8 mouse cellular contexts compared by ENCODE assay signal in the genomic region with DNA sequence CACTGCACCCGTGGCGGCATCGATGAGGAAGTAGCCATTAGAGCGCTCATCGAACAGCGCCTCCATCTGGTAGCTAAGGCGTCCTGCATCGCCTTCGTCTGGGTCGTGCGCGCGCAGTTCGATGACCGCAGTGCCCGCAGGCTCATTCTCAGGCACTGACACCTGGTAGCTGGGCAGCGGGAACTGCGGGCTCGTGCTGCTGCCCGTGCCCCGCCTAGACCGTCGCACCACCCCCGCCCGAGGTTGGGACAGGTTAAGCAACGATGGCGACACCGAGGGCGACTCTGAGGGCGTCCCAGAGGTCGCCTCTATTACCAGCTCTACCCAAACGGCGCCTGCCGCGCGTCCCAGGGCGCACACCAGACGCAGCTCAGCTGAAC. TPM values are rescaled to one million over a fixed set of nuclear protein-coding genes. Genes with fewer than 3 reads are reported as not detected.
DNase-seq lines count a peak whose midpoint lies in the region; ATAC-seq and TF ChIP-seq lines count a peak whose summit lies in the region.

No protein-coding gene starts in this region.

- H3K4me3 ChIP-seq in liver, adult 2 months (ENCODE audit: insufficient read depth, low read depth, low read length), result peak overlapping the region; percentile 8; the same call in 1 of the 2 replicates
- H3K4me3 ChIP-seq in embryonic facial prominence, embryonic 13.5 days, result peak overlapping the region; percentile 62
- H3K4me3 ChIP-seq in intestine, embryonic 14.5 days (ENCODE audit: low read depth, low read length), result peak overlapping the region; percentile 50
- H3K4me3 ChIP-seq in lung, adult 2 months (replicated peaks; ENCODE audit: extremely low read depth, low read depth, low read length), result peak overlapping the region; percentile 0
- H3K4me3 ChIP-seq in neural tube, embryonic 15.5 days (replicated peaks), result peak overlapping the region; percentile 49

- no peak for ATAC-seq in embryonic facial prominence, embryonic 13.5 days (ENCODE audit: insufficient number of reproducible peaks, insufficient read depth, low FRiP score, low TSS enrichment, low read depth)
- 0 out of 2 replicates have a peak, but pooled peaks have one; percentile 8 for ATAC-seq in intestine, embryonic 14.5 days (replicated peaks; ENCODE audit: low FRiP score, low TSS enrichment, low read depth)
- ATAC-seq in neural tube, embryonic 15.5 days (ENCODE audit: low FRiP score), result 0 out of 2 replicates have a peak, but pooled peaks have one; percentile 22
- ATAC-seq in erythroblast, adult 5-6 weeks (replicated peaks; ENCODE audit: low FRiP score, poor library complexity, severe bottlenecking), result no peak

- H3K27ac ChIP-seq in liver, adult 2 months (replicated peaks; ENCODE audit: insufficient read depth, low read depth, low read length), result no peak overlapping the region
- H3K27ac ChIP-seq in embryonic facial prominence, embryonic 13.5 days, result 0 out of 2 replicates have a peak overlapping the region, but pooled peaks have one; percentile 66
- H3K27ac ChIP-seq in intestine, embryonic 14.5 days (ENCODE audit: low read depth), result no peak overlapping the region
- peak overlapping the region; percentile 54 for H3K27ac ChIP-seq in neural tube, embryonic 15.5 days (replicated peaks)

- WGBS in liver, adult 2 months, result 6% methylated on average over 38 of the region's 38 CpGs
- WGBS in embryonic facial prominence, embryonic 13.5 days, result 1% methylated on average over 38 of the region's 38 CpGs
- under 1% methylated on average over 38 of the region's 38 CpGs for WGBS in intestine, embryonic 14.5 days
- WGBS in lung, adult 2 months, result 3% methylated on average over 38 of the region's 38 CpGs
- WGBS in neural tube, embryonic 15.5 days, result under 1% methylated on average over 38 of the region's 38 CpGs

- peak overlapping the region; percentile 88 for H3K4me2 ChIP-seq in embryonic facial prominence, embryonic 13.5 days
- peak overlapping the region; percentile 69 for H3K4me2 ChIP-seq in intestine, embryonic 14.5 days (ENCODE audit: low read length)
- H3K4me2 ChIP-seq in neural tube, embryonic 15.5 days, result peak overlapping the region; percentile 90

- peaks cover 18% of the 10 kb centered on the region for H3K27me3 ChIP-seq in liver, adult 2 months (ENCODE audit: control insufficient read depth, insufficient read depth, low read length)
- peaks cover 49% of the 10 kb centered on the region for H3K27me3 ChIP-seq in embryonic facial prominence, embryonic 13.5 days
- H3K27me3 ChIP-seq in intestine, embryonic 14.5 days (replicated peaks; ENCODE audit: control insufficient read depth, insufficient read depth, low read length), result peaks cover 38% of the 10 kb centered on the region
- H3K27me3 ChIP-seq in neural tube, embryonic 15.5 days (replicated peaks), result peaks cover 38% of the 10 kb centered on the region

- no peaks in the 10 kb centered on the region for H3K4me1 ChIP-seq in liver, adult 2 months (ENCODE audit: control insufficient read depth, insufficient read depth, low read length)
- H3K4me1 ChIP-seq in embryonic facial prominence, embryonic 13.5 days, result peaks cover 37% of the 10 kb centered on the region
- H3K4me1 ChIP-seq in intestine, embryonic 14.5 days (replicated peaks; ENCODE audit: control insufficient read depth, insufficient read depth, low read length), result peaks cover 6% of the 10 kb centered on the region; the same call in 1 of the 2 replicates
- H3K4me1 ChIP-seq in lung, adult 2 months (ENCODE audit: control insufficient read depth, insufficient read depth, low read length), result peaks cover 2% of the 10 kb centered on the region; the same call in 1 of the 2 replicates
- H3K4me1 ChIP-seq in neural tube, embryonic 15.5 days, result peaks cover 26% of the 10 kb centered on the region

- H3K9ac ChIP-seq in liver, adult 2 months (ENCODE audit: low read depth, low read length), result no peak overlapping the region
- H3K9ac ChIP-seq in embryonic facial prominence, embryonic 13.5 days, result peak overlapping the region; percentile 71
- no peak overlapping the region for H3K9ac ChIP-seq in intestine, embryonic 14.5 days (ENCODE audit: low read length)
- H3K9ac ChIP-seq in neural tube, embryonic 15.5 days (replicated peaks), result peak overlapping the region; percentile 37; the same call in 1 of the 2 replicates

- peak; percentile 23; the same call in 1 of the 2 replicates for TF ChIP-seq CTCF in liver, adult 2 months (IDR thresholded peaks at IDR 0.05; ENCODE audit: low read depth, low read length)
- peak; percentile 60 for TF ChIP-seq CTCF in lung, adult 2 months (IDR thresholded peaks at IDR 0.05; ENCODE audit: insufficient read depth, low read length)

- no peak for DNase-seq in liver, adult 2 months (ENCODE audit: extremely low read depth, low read depth, low spot score)
- DNase-seq in liver, result no peak
- peak; percentile 75 for DNase-seq in intestine, embryonic 14.5 days (ENCODE audit: low spot score)
- DNase-seq in lung, adult 2 months, result peak; percentile 55
- DNase-seq in frontal cortex, postnatal 14 days (ENCODE audit: low spot score in 2 of 2), result no peak

- peaks cover 19% of the 10 kb centered on the region for H3K9me3 ChIP-seq in embryonic facial prominence, embryonic 13.5 days
- peaks cover 4% of the 10 kb centered on the region; the same call in 1 of the 2 replicates for H3K9me3 ChIP-seq in intestine, embryonic 14.5 days (ENCODE audit: control insufficient read depth, low read length)
- H3K9me3 ChIP-seq in neural tube, embryonic 15.5 days (replicated peaks), result no peaks in the 10 kb centered on the region

- no peaks in the 10 kb centered on the region for H3K36me3 ChIP-seq in liver, adult 2 months (ENCODE audit: control insufficient read depth, insufficient read depth, low read length)
- H3K36me3 ChIP-seq in embryonic facial prominence, embryonic 13.5 days, result peaks cover 26% of the 10 kb centered on the region
- no peaks in the 10 kb centered on the region for H3K36me3 ChIP-seq in intestine, embryonic 14.5 days (ENCODE audit: control insufficient read depth, insufficient read depth, low read length)
- H3K36me3 ChIP-seq in neural tube, embryonic 15.5 days, result no peaks in the 10 kb centered on the region

- no peak for TF ChIP-seq POLR2A in liver, adult 2 months (IDR thresholded peaks at IDR 0.05; ENCODE audit: extremely low read depth, insufficient read depth, low read length)
- no peak for TF ChIP-seq POLR2A in lung, adult 2 months (IDR thresholded peaks at IDR 0.05; ENCODE audit: borderline replicate concordance, extremely low read depth, low read depth, low read length)

- H3K79me2 ChIP-seq in liver, adult 2 months (ENCODE audit: control insufficient read depth, insufficient read depth, low read length), result no peaks in the 10 kb centered on the region

RNA-seq across cellular contexts. Expression of gene Celsr1, which starts 0.8 kb away (rescaled TPM):
- 2.4 and 3.7 TPM in 2 replicates for total RNA-seq in liver, adult 2 months (2014; rRNA removed)
- 11.5 and 12.4 TPM in 2 replicates for polyA plus RNA-seq in liver, adult 2 months (2012; rRNA removed)
- polyA plus RNA-seq in embryonic facial prominence, embryonic 13.5 days (2015; fragmentation: Nextera tagmentation; extraction: Ambion mirVana), result 2.9 and 3.1 TPM in 2 replicates
- 1.3 and 2.2 TPM in 2 replicates for polyA plus RNA-seq in intestine, embryonic 14.5 days (2014; fragmentation: Nextera tagmentation; extraction: Ambion mirVana)
- 16.0 and 16.2 TPM in 2 replicates for polyA plus RNA-seq in lung, adult 2 months (2012; rRNA removed)
- 0.88 and 1.4 TPM in 2 replicates for polyA plus RNA-seq in neural tube, embryonic 15.5 days (2015; fragmentation: Nextera tagmentation; extraction: Ambion mirVana)
- 0.38 and 1.5 TPM in 2 replicates for total RNA-seq in erythroblast, adult 5-6 weeks (2015; ENCODE audit: low replicate concordance)
- total RNA-seq in erythroblast, adult 5-6 weeks (2017; ENCODE audit: low replicate concordance), result 0.60 and 0.98 TPM in 2 replicates

RNA-seq across cellular contexts. Expression of gene Gramd4, which starts 24.7 kb away (rescaled TPM):
- 2.4 and 3.8 TPM in 2 replicates for total RNA-seq in liver, adult 2 months (2014; rRNA removed)
- polyA plus RNA-seq in liver, adult 2 months (2012; rRNA removed), result 5.6 and 6.0 TPM in 2 replicates
- polyA plus RNA-seq in embryonic facial prominence, embryonic 13.5 days (2015; fragmentation: Nextera tagmentation; extraction: Ambion mirVana), result 14.6 and 16.6 TPM in 2 replicates
- 6.0 and 8.1 TPM in 2 replicates for polyA plus RNA-seq in intestine, embryonic 14.5 days (2014; fragmentation: Nextera tagmentation; extraction: Ambion mirVana)
- 21.5 and 24.4 TPM in 2 replicates for polyA plus RNA-seq in lung, adult 2 months (2012; rRNA removed)
- polyA plus RNA-seq in neural tube, embryonic 15.5 days (2015; fragmentation: Nextera tagmentation; extraction: Ambion mirVana), result 25.4 and 25.8 TPM in 2 replicates
- total RNA-seq in erythroblast, adult 5-6 weeks (2015; ENCODE audit: low replicate concordance), result 3.3 and 7.3 TPM in 2 replicates
- total RNA-seq in erythroblast, adult 5-6 weeks (2017; ENCODE audit: low replicate concordance), result 8.4 and 11.0 TPM in 2 replicates

Comparison
In these comparisons a context has a peak if more than half of its experiments do, and no peak if none do; other contexts are left out.
1. DNase-seq: peak in intestine, embryonic 14.5 days (single experiment) and lung, adult 2 months (single experiment); none in liver, adult 2 months (single experiment), liver (single experiment) and frontal cortex, postnatal 14 days (0 of 2).
2. H3K27ac ChIP-seq: peak in embryonic facial prominence, embryonic 13.5 days (single experiment) and neural tube, embryonic 15.5 days (single experiment); none in liver, adult 2 months (single experiment) and intestine, embryonic 14.5 days (single experiment).
3. H3K4me3 ChIP-seq: peak in every context shown above with its lines; median percentile 62 in embryonic facial prominence, embryonic 13.5 days; 50 in intestine, embryonic 14.5 days; 49 in neural tube, embryonic 15.5 days; 8 in liver, adult 2 months; 0 in lung, adult 2 months.
4. H3K9ac ChIP-seq: peak in embryonic facial prominence, embryonic 13.5 days (single experiment) and neural tube, embryonic 15.5 days (single experiment); none in liver, adult 2 months (single experiment) and intestine, embryonic 14.5 days (single experiment).
5. ATAC-seq: peak in intestine, embryonic 14.5 days (single experiment) and neural tube, embryonic 15.5 days (single experiment); none in embryonic facial prominence, embryonic 13.5 days (single experiment) and erythroblast, adult 5-6 weeks (single experiment).
6. Peak in every context shown above with its lines, with median percentiles within 50 percentile points of each other: H3K4me2 ChIP-seq.